Mouse (Mus musculus) intestine, embryonic 14.5 days (tissue): ENCODE data around the gene Gm4969. TPM values are rescaled to one million over a fixed set of nuclear protein-coding genes. Genes with fewer than 3 reads are reported as not detected.

Experiments
- ATAC-seq: fragments of 200-750 bp; cut with Nextera tagmentation; replicated peaks from 2 replicates; pipeline ENCODE4 v1.8.0; 2017; ENCODE audit warnings: low read depth, moderate number of reproducible peaks, moderate TSS enrichment, moderate library complexity; ENCODE audit not compliant: low FRiP score, low TSS enrichment
- DNase-seq: peaks from one replicate; pipeline ENCODE4 v3.0.0-alpha.2; 2018; ENCODE audit warnings: low spot score
- H3K27ac ChIP-seq: fragments of 300-500 bp; sonication (generic); 2 replicates; pipeline ENCODE4 v1.5.1; 2014; ENCODE audit warnings: low read depth, mild to moderate bottlenecking, control low read depth
- H3K27me3 ChIP-seq: fragments of 300-500 bp; sonication (generic); replicated peaks from 2 replicates; pipeline ENCODE4 v1.6.1; 2014; ENCODE audit warnings: low read length, control low read depth; ENCODE audit not compliant: control insufficient read depth, insufficient read depth
- H3K36me3 ChIP-seq: fragments of 300-500 bp; sonication (generic); 2 replicates; pipeline ENCODE4 v1.6.1; 2014; ENCODE audit warnings: low read length, control low read depth; ENCODE audit not compliant: control insufficient read depth, insufficient read depth
- H3K4me1 ChIP-seq: fragments of 300-500 bp; sonication (generic); replicated peaks from 2 replicates; pipeline ENCODE4 v1.6.1; 2014; ENCODE audit warnings: low read length, control low read depth, mixed read lengths; ENCODE audit not compliant: control insufficient read depth, insufficient read depth
- H3K4me2 ChIP-seq: fragments of 300-500 bp; sonication (generic); 2 replicates; pipeline ENCODE4 v1.6.1; 2014; ENCODE audit warnings: low read length
- H3K4me3 ChIP-seq: fragments of 300-500 bp; sonication (generic); 2 replicates; pipeline ENCODE4 v1.5.1; 2014; ENCODE audit warnings: low read depth, low read length, control low read depth, mixed read lengths
- H3K9ac ChIP-seq: fragments of 300-500 bp; sonication (generic); 2 replicates; pipeline ENCODE4 v1.6.1; 2014; ENCODE audit warnings: mild to moderate bottlenecking, low read length
- H3K9me3 ChIP-seq: fragments of 300-500 bp; sonication (generic); 2 replicates; pipeline ENCODE4 v1.6.1; 2016; ENCODE audit warnings: low read length, control low read depth; ENCODE audit not compliant: control insufficient read depth
- WGBS: fragments of 180-500 bp; shearing (Covaris S2); extraction: QIAGEN DNeasy Blood & Tissue Kit; methylation state at CpG from one replicate; pipeline ENCODE4 v1.1.7; 2014; 5-methylcytosine and 5-hydroxymethylcytosine counted together
- polyA plus RNA-seq: library from polyadenylated mRNA; unstranded; fragments of >200 nt; fragmentation: Nextera tagmentation; extraction: Ambion mirVana; gene quantifications from 2 replicates; pipeline ENCODE4 v1.2.1, GENCODE M21; 2014

The Gm4969 gene
- polyA plus RNA-seq, 1 experiment from 2014 or later = 3.7 TPM

DNA sequence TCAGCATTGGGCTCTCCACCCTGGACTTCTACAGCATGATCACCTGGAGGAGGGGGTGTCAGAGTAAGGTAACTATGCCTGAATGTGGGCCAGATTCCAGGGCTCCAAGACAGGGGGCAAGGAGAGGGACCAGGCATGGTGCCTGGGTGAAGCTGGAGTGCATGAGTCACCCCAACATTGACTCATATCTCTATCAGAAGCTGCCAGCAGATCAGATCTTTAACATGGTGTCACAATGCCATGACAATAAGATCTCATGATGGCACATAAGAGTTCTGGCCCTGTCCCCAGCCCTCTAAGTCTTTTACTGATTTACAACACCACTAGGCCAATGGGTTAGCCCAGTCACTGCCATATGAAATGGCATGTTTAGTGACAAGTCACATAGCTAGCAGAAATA is 14.4 kb downstream of the Gm4969 start:
- Histone ChIP-seq H3K4me1 (no peaks in the 10 kb centered on the region), H3K9ac (no peak overlapping the region), H3K4me2 (no peak overlapping the region), H3K27me3 (no peaks in the 10 kb centered on the region), H3K9me3 (no peaks in the 10 kb centered on the region), H3K36me3 (no peaks in the 10 kb centered on the region), H3K27ac (no peak overlapping the region), H3K4me3 (no peak overlapping the region)
- ATAC-seq (no peak), DNase-seq (no peak)

DNA sequence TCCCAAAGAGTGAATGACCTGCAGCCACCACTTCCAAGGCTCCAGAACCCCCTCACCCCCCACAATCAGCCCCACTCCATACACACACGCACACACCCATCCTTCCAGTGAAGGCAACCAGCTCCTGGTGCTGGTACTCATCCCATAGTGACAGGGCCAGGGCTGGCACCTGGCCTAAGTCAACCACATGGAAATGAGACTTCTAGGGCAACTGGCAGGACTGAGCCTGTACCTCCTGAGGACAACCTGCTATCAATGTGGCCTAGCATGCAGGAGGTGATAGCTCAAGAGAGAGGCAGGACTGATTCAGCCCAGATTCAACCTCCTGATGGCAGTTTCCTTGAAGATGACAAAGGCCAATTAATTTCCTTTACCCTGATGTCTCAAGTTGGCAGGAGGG is 17.9 kb downstream of the Gm4969 start:
- ATAC-seq (no peak), DNase-seq (no peak)
- H3K4me2 ChIP-seq = no peak overlapping the region
- 74% methylated on average over 1 of the region's 1 CpGs for WGBS
- no peaks in the 10 kb centered on the region for H3K27me3 ChIP-seq
- peaks cover 17% of the 10 kb centered on the region for H3K36me3 ChIP-seq
- no peak overlapping the region for H3K27ac ChIP-seq
- H3K9ac ChIP-seq = no peak overlapping the region
- no peaks in the 10 kb centered on the region for H3K9me3 ChIP-seq
- peaks cover 17% of the 10 kb centered on the region for H3K4me1 ChIP-seq
- H3K4me3 ChIP-seq = no peak overlapping the region

DNA sequence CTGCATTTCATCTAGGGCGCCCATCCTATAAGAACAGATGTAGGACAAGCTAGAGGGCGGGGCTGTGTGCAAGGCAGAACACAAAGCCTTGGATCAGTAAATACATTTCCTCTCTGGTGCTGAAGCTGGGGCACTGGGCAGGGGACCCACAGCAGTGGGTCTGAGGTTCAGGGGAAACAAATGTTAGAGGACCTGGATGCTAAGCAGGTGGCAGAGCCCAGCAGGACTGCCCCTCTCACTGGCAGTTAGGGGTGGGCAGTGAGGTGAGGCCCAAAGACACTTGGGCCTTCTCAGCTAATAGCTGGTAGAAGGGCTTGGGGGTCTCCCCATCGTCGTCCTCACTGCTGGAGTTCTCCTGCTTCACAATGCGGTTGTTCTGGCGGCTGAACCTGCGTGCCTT is 19.4 kb downstream of the Gm4969 start:
- no peaks in the 10 kb centered on the region for H3K9me3 ChIP-seq
- H3K27ac ChIP-seq = no peak overlapping the region
- ATAC-seq (no peak), DNase-seq (no peak)
- H3K9ac ChIP-seq = no peak overlapping the region
- no peak overlapping the region for H3K4me2 ChIP-seq
- peaks cover 17% of the 10 kb centered on the region for H3K4me1 ChIP-seq
- H3K27me3 ChIP-seq = no peaks in the 10 kb centered on the region
- 60% methylated on average over 7 of the region's 7 CpGs for WGBS
- H3K4me3 ChIP-seq = no peak overlapping the region
- peaks cover 17% of the 10 kb centered on the region for H3K36me3 ChIP-seq

DNA sequence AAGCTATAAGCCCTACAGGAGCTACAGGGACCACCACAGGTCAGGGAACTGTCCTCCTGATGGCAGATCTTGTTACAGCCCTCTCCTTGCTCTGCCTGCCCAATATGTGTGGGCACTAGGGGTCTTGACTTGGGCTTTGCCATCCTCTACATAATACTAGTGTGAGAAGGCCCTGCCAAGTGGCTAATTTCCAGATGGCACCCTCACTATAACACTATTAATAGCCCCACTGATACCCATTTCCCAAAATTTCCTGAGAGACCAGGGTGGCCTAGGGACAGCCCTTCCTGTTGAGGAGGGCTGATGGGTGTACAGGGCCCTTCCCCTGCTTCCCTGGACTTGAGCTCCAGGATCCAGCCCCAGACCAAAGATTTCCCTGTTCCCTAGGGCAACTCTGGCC is 20.3 kb downstream of the Gm4969 start:
- no peaks in the 10 kb centered on the region for H3K9me3 ChIP-seq
- H3K36me3 ChIP-seq = peaks cover 17% of the 10 kb centered on the region
- H3K4me1 ChIP-seq = peaks cover 23% of the 10 kb centered on the region
- H3K27me3 ChIP-seq = no peaks in the 10 kb centered on the region
- no peak for DNase-seq
- no peak overlapping the region for H3K4me2 ChIP-seq
- no peak overlapping the region for H3K9ac ChIP-seq
- no peak overlapping the region for H3K4me3 ChIP-seq
- no peak for ATAC-seq
- no peak overlapping the region for H3K27ac ChIP-seq

DNA sequence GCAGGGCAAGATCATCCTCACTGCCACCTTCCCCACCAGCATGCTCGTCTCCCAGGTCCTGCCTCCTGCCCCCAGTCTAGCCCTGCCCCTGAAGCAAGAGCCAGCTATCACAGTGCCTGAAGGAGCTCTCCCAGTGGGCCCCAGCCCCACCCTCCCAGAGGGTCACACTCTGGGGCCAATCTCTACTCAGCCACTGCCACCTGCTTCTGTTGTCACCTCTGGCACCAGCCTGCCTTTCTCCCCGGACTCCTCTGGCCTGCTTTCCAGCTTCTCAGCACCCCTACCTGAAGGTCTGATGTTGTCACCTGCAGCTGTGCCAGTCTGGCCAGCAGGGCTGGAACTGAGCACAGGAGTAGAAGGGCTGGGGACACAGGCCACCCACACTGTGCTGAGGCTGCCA is 21.0 kb downstream of the Gm4969 start:
- Histone ChIP-seq H3K4me2 (no peak overlapping the region), H3K9ac (no peak overlapping the region), H3K27ac (no peak overlapping the region)

DNA sequence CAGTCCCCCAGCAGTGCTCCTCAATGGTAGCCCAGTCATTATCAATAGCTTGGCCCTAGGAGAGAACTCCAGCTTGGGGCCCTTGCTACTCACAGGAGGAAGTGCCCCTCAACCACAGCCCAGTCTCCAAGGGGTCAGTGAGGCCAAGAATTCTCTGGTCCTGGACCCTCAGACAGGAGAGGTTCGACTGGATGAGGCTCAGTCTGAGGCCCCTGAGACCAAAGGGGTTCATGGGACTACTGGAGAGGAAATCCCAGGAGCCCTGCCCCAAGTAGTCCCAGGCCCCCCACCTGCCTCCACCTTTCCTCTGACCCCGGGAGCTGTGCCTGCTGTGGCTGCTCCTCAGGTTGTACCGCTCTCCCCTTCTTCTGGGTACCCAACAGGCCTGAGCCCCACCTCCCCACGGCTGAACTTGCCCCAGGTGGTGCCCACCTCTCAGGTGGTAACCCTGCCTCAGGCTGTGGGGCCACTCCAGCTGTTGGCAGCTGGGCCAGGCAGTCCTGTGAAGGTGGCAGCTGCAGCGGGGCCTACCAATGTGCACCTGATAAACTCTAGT is 21.7 kb downstream of the Gm4969 start:
- H3K27ac ChIP-seq = peak overlapping the region; percentile 96
- H3K9me3 ChIP-seq = no peaks in the 10 kb centered on the region
- H3K4me2 ChIP-seq = peak overlapping the region; percentile 91
- ATAC-seq = no peak
- H3K4me1 ChIP-seq = peaks cover 36% of the 10 kb centered on the region
- peaks cover 17% of the 10 kb centered on the region for H3K36me3 ChIP-seq
- peak overlapping the region; percentile 78 for H3K4me3 ChIP-seq
- peak overlapping the region; percentile 81 for H3K9ac ChIP-seq
- 53% methylated on average over 5 of the region's 5 CpGs for WGBS
- DNase-seq = no peak
- no peaks in the 10 kb centered on the region for H3K27me3 ChIP-seq

More for the DNA sequence above, 21.0 kb downstream of the Gm4969 start:
- ATAC-seq = no peak
- peaks cover 17% of the 10 kb centered on the region for H3K36me3 ChIP-seq
- H3K4me3 ChIP-seq = no peak overlapping the region
- no peaks in the 10 kb centered on the region for H3K27me3 ChIP-seq
- peaks cover 30% of the 10 kb centered on the region for H3K4me1 ChIP-seq
- 39% methylated on average over 2 of the region's 2 CpGs for WGBS
- no peaks in the 10 kb centered on the region for H3K9me3 ChIP-seq
- no peak for DNase-seq

DNA sequence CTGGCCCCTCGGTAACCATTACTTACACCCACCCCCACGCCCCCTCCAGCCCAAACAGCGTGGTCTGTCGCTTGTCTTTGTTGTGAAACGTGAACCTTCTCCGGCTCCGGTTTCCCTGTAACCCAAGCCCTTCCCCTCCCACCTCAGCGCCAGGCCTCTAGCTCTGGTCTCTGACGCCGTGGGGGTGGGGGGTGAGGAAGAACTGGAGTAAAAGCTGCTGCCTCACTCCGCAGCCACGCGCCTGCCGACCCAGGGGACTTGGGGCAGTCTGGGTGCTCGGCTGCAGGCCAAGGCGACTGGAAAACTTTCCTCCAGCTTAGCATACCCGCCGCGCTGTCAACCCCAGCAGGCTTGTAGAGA is 22.4 kb downstream of the Gm4969 start:
- peak; percentile 81 for DNase-seq
- ATAC-seq = 0 out of 2 replicates have a peak, but pooled peaks have one; percentile 2
- Histone ChIP-seq H3K4me3 (peak overlapping the region; percentile 78), H3K27me3 (no peaks in the 10 kb centered on the region), H3K9ac (peak overlapping the region; percentile 81), H3K4me1 (peaks cover 36% of the 10 kb centered on the region), H3K9me3 (no peaks in the 10 kb centered on the region), H3K27ac (peak overlapping the region; percentile 96), H3K36me3 (peaks cover 18% of the 10 kb centered on the region), H3K4me2 (peak overlapping the region; percentile 91)
- under 1% methylated on average over 19 of the region's 19 CpGs for WGBS

DNA sequence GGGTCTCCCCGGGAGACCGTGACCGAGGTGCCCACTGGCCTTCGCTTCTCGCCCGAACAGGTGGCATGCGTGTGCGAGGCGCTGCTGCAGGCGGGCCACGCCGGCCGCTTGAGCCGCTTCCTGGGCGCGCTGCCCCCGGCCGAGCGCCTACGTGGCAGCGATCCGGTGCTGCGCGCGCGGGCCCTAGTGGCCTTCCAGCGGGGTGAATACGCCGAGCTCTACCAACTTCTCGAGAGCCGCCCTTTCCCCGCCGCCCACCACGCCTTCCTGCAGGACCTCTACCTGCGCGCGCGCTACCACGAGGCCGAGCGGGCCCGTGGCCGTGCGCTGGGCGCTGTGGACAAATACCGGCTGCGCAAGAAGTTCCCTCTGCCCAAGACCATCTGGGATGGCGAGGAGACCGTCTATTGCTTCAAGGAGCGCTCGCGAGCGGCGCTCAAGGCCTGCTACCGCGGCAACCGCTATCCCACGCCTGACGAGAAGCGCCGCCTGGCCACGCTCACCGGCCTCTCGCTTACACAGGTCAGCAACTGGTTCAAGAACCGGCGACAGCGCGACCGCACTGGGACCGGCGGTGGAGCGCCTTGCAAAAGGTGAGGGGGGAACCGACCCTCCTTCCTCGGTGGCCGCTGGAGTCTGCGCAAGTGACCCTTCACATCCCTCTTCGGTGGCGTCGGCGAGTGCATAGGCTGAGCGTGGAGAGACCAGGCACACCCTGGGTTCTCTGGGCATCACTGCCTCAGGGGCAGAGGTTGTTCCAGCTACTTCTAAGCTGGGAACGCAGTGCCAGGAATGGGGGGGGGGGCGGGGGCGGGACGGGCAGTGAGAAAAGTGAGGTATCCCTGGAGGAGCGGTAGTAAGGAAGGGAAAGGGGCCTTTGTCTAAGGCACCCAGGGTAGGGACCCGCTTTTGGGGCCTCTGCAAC is 23.1 kb downstream of the Gm4969 start:
- Histone ChIP-seq H3K27me3 (no peaks in the 10 kb centered on the region), H3K4me1 (peaks cover 36% of the 10 kb centered on the region), H3K9me3 (no peaks in the 10 kb centered on the region), H3K27ac (peak overlapping the region; percentile 96), H3K4me2 (peak overlapping the region; percentile 91), H3K36me3 (peaks cover 25% of the 10 kb centered on the region), H3K9ac (peak overlapping the region; percentile 81), H3K4me3 (peak overlapping the region; percentile 78)
- peak; percentile 84 for DNase-seq
- ATAC-seq = no peak
- under 1% methylated on average over 79 of the region's 87 CpGs for WGBS

DNA sequence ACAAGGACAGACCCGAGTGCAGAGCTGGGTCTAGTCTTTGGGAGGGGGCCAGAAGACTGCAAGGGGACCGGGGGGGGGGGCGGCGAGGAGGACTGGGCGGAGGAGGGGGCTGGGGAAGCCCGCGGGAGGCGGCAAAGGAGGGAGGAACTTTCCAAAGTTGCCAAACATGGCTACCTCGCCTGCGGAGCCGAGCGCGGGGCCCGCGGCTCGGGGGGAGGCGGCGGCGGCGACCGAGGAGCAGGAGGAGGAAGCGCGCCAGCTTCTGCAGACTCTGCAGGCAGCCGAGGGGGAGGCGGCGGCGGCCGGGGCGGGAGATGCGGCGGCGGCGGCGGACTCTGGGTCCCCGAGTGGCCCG is 23.7 kb downstream of the Gm4969 start, which contains the start of gene Six5:
Six5 (plus strand) TSS at position 124 of the 355 bp plus-strand sequence.
- peak within 1 kb of the TSS; percentile 81 for H3K9ac ChIP-seq
- H3K36me3 ChIP-seq = peaks cover 26% of the 10 kb centered on the region
- 3% methylated on average over 30 of the region's 36 CpGs for WGBS
- ATAC-seq = peak; percentile 0; the same call in 1 of the 2 replicates
- H3K27ac ChIP-seq = peak within 1 kb of the TSS; percentile 96
- no peak for DNase-seq
- peaks cover 36% of the 10 kb centered on the region for H3K4me1 ChIP-seq
- no peaks in the 10 kb centered on the region for H3K27me3 ChIP-seq
- H3K4me2 ChIP-seq = peak within 1 kb of the TSS; percentile 91
- H3K9me3 ChIP-seq = no peaks in the 10 kb centered on the region
- peak within 1 kb of the TSS; percentile 78 for H3K4me3 ChIP-seq
